ENCODE assay signal across 19 mouse cellular contexts in the genomic region with DNA sequence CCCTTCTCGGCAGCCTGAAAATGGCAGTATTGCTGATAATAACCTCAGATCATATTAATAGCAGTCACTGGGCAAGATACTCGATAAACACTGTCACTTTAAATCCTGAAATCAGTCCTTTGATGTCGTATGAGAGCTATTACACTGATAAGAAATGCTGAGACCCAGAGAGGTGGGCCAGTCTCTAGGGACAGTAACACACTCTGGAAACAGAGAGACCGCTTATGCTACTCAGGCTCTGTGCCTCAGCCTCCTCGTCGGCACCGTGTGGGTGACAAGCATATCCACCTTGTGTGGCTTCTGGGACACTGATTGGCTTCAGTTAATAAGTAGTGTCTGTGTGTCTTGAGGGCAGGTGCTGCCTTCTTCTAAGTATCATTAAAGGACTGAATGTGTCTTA. TPM values are rescaled to one million over a fixed set of nuclear protein-coding genes. Genes with fewer than 3 reads are reported as not detected.
DNase-seq lines count a peak whose midpoint lies in the region; ATAC-seq and TF ChIP-seq lines count a peak whose summit lies in the region.
"Had no signal": no experiment of that assay in that cellular context is flagged by ENCODE, and none has a peak within 500 bp of the region (broad histone marks: within the 10 kb centered on the region; RNA-seq: fewer than 3 reads in every experiment).

No protein-coding gene starts in this region.

- peaks cover 59% of the 10 kb centered on the region for H3K27me3 ChIP-seq in kidney, embryonic 15.5 days
- H3K27me3 ChIP-seq in forebrain, embryonic 15.5 days = no peaks in the 10 kb centered on the region
- peaks cover 8% of the 10 kb centered on the region; the same call in 1 of the 2 replicates for H3K27me3 ChIP-seq in hindbrain, embryonic 16.5 days (replicated peaks; ENCODE audit: control insufficient read depth, insufficient read depth, low read length)
- no peaks in the 10 kb centered on the region for H3K27me3 ChIP-seq in midbrain, postnatal 0 days (ENCODE audit: insufficient read depth, low read length)
- peaks cover 58% of the 10 kb centered on the region for H3K27me3 ChIP-seq in heart, embryonic 10.5 days (ENCODE audit: insufficient read depth, poor library complexity, severe bottlenecking)

- TF ChIP-seq CTCF in midbrain, postnatal 0 days (IDR thresholded peaks at IDR 0.05) = no peak

- H3K36me3 ChIP-seq in kidney, embryonic 15.5 days = no peaks in the 10 kb centered on the region
- H3K36me3 ChIP-seq in forebrain, embryonic 15.5 days = no peaks in the 10 kb centered on the region
- no peaks in the 10 kb centered on the region for H3K36me3 ChIP-seq in hindbrain, embryonic 16.5 days (ENCODE audit: control insufficient read depth, insufficient read depth, low read length)
- no peaks in the 10 kb centered on the region for H3K36me3 ChIP-seq in midbrain, postnatal 0 days (ENCODE audit: insufficient read depth, low read length)
- no peaks in the 10 kb centered on the region for H3K36me3 ChIP-seq in heart, embryonic 10.5 days
- H3K36me3 ChIP-seq: embryonic facial prominence, embryonic 12.5 days had no signal

- H3K9ac ChIP-seq in kidney, embryonic 15.5 days = no peak overlapping the region
- H3K9ac ChIP-seq in forebrain, embryonic 15.5 days (replicated peaks) = no peak overlapping the region
- no peak overlapping the region for H3K9ac ChIP-seq in hindbrain, embryonic 16.5 days (ENCODE audit: low read depth, low read length)
- 0 out of 2 replicates have a peak overlapping the region, but pooled peaks have one; percentile 13 for H3K9ac ChIP-seq in midbrain, postnatal 0 days (replicated peaks; ENCODE audit: low read length, poor library complexity, severe bottlenecking)
- H3K9ac ChIP-seq: embryonic facial prominence, embryonic 12.5 days; liver, embryonic 14.5 days had no signal

- 17% methylated on average over 7 of the region's 7 CpGs for WGBS in kidney, embryonic 15.5 days
- 8% methylated on average over 7 of the region's 7 CpGs for WGBS in forebrain, embryonic 15.5 days
- 11% methylated on average over 7 of the region's 7 CpGs for WGBS in hindbrain, embryonic 16.5 days
- 10% methylated on average over 7 of the region's 7 CpGs for WGBS in midbrain, postnatal 0 days
- WGBS in heart, embryonic 10.5 days = 29% methylated on average over 7 of the region's 7 CpGs

- H3K4me1 ChIP-seq in kidney, embryonic 15.5 days = peaks cover 14% of the 10 kb centered on the region
- peaks cover 35% of the 10 kb centered on the region for H3K4me1 ChIP-seq in forebrain, embryonic 15.5 days
- peaks cover 11% of the 10 kb centered on the region for H3K4me1 ChIP-seq in hindbrain, embryonic 16.5 days (ENCODE audit: control insufficient read depth, insufficient read depth, low read depth, low read length)
- H3K4me1 ChIP-seq in midbrain, postnatal 0 days (ENCODE audit: insufficient read depth, low read length) = no peaks in the 10 kb centered on the region
- 0 out of 2 replicates have a peak, but pooled peaks cover 8% of the 10 kb centered on the region for H3K4me1 ChIP-seq in heart, embryonic 10.5 days

- no peak for ATAC-seq in kidney, embryonic 15.5 days (replicated peaks; ENCODE audit: low FRiP score)
- ATAC-seq in forebrain, embryonic 15.5 days (replicated peaks) = no peak
- ATAC-seq in hindbrain, embryonic 16.5 days = no peak
- no peak for ATAC-seq in midbrain, postnatal 0 days (ENCODE audit: low FRiP score)
- ATAC-seq: intestine, postnatal 0 days had no signal

- H3K4me3 ChIP-seq in kidney, embryonic 15.5 days (replicated peaks) = no peak overlapping the region
- H3K4me3 ChIP-seq in forebrain, embryonic 15.5 days = no peak overlapping the region
- peak overlapping the region; percentile 13 for H3K4me3 ChIP-seq in hindbrain, embryonic 16.5 days (ENCODE audit: low read length)
- 0 out of 2 replicates have a peak overlapping the region, but pooled peaks have one; percentile 12 for H3K4me3 ChIP-seq in midbrain, postnatal 0 days (ENCODE audit: low read depth, low read length)
- no peak overlapping the region for H3K4me3 ChIP-seq in heart, embryonic 10.5 days
- H3K4me3 ChIP-seq: embryonic facial prominence, embryonic 12.5 days had no signal

- H3K27ac ChIP-seq in kidney, embryonic 15.5 days = no peak overlapping the region
- H3K27ac ChIP-seq in forebrain, embryonic 15.5 days (replicated peaks) = peak overlapping the region; percentile 71
- peak overlapping the region; percentile 56 for H3K27ac ChIP-seq in hindbrain, embryonic 16.5 days (ENCODE audit: low read depth, low read length)
- H3K27ac ChIP-seq in midbrain, postnatal 0 days (ENCODE audit: low read depth, low read length) = no peak overlapping the region
- H3K27ac ChIP-seq in heart, embryonic 10.5 days = no peak overlapping the region
- H3K27ac ChIP-seq: embryonic facial prominence, embryonic 12.5 days; liver, embryonic 14.5 days had no signal

- H3K4me2 ChIP-seq in kidney, embryonic 15.5 days = peak overlapping the region; percentile 39
- H3K4me2 ChIP-seq in forebrain, embryonic 15.5 days (replicated peaks) = peak overlapping the region; percentile 7
- H3K4me2 ChIP-seq in hindbrain, embryonic 16.5 days (ENCODE audit: low read length) = peak overlapping the region; percentile 44
- peak overlapping the region; percentile 43 for H3K4me2 ChIP-seq in midbrain, postnatal 0 days (ENCODE audit: low read depth, low read length, poor library complexity, severe bottlenecking)
- H3K4me2 ChIP-seq: embryonic facial prominence, embryonic 12.5 days had no signal

- no peaks in the 10 kb centered on the region for H3K9me3 ChIP-seq in kidney, embryonic 15.5 days (replicated peaks)
- no peaks in the 10 kb centered on the region for H3K9me3 ChIP-seq in forebrain, embryonic 15.5 days
- H3K9me3 ChIP-seq in hindbrain, embryonic 16.5 days (ENCODE audit: control insufficient read depth, low read length) = no peaks in the 10 kb centered on the region
- no peaks in the 10 kb centered on the region for H3K9me3 ChIP-seq in midbrain, postnatal 0 days (ENCODE audit: low read length)
- no peaks in the 10 kb centered on the region for H3K9me3 ChIP-seq in heart, embryonic 10.5 days
- H3K9me3 ChIP-seq: embryonic facial prominence, embryonic 12.5 days had no signal

- no peak for DNase-seq in kidney, adult 11 months
- peak; percentile 15 for DNase-seq in midbrain, postnatal 0 days (ENCODE audit: low spot score)
- no peak for DNase-seq in embryo, embryonic 10 days (ENCODE audit: low spot score)
- no peak for DNase-seq in heart, embryonic 10.5 days (ENCODE audit: low spot score)
- no peak for DNase-seq in layer of hippocampus, postnatal 36 days
- DNase-seq: heart, postnatal 10 days; thymus, postnatal 36 days had no signal

RNA-seq across cellular contexts. Expression of a gene that starts 15.0 kb away (rescaled TPM):
- polyA plus RNA-seq in kidney, embryonic 15.5 days (2015; fragmentation: Nextera tagmentation; extraction: Ambion mirVana) = 0.12 and 0.14 TPM in 2 replicates
- polyA plus RNA-seq in forebrain, embryonic 15.5 days (2015; fragmentation: Nextera tagmentation; extraction: Ambion mirVana) = 7.1 and 7.4 TPM in 2 replicates
- 10.4 and 15.0 TPM in 2 replicates for polyA plus RNA-seq in hindbrain, embryonic 16.5 days (2015; fragmentation: Nextera tagmentation; extraction: Ambion mirVana)
- total RNA-seq in midbrain, postnatal 0 days (2014; rRNA removed) = 53.9 and 63.6 TPM in 2 replicates
- 14.3 and 14.4 TPM in 2 replicates for polyA plus RNA-seq in midbrain, postnatal 0 days (2015; fragmentation: Nextera tagmentation; extraction: Ambion mirVana)
- not detected in 2 replicates for polyA plus RNA-seq in heart, embryonic 10.5 days (2016; fragmentation: Nextera tagmentation; extraction: Ambion mirVana)
- total RNA-seq in layer of hippocampus, postnatal 36 days (2021) = 10 to 100 TPM; 65.9 to 69.9 TPM
- total RNA-seq: adrenal gland, postnatal 36 days; gastrocnemius, adult 8-10 months; heart, adult 8-10 months; heart, postnatal 10 days; megakaryocyte-erythroid progenitor cell, adult 5-6 weeks; neutrophil, adult 5-6 weeks had no signal
- polyA plus RNA-seq: embryonic facial prominence, embryonic 12.5 days; intestine, postnatal 0 days; limb, embryonic 11.5 days had no signal

RNA-seq across cellular contexts. Expression of a gene that starts 29.1 kb away (rescaled TPM):
- polyA plus RNA-seq in kidney, embryonic 15.5 days (2015; fragmentation: Nextera tagmentation; extraction: Ambion mirVana) = 10.9 and 12.3 TPM in 2 replicates
- 13.4 and 14.7 TPM in 2 replicates for polyA plus RNA-seq in forebrain, embryonic 15.5 days (2015; fragmentation: Nextera tagmentation; extraction: Ambion mirVana)
- polyA plus RNA-seq in hindbrain, embryonic 16.5 days (2015; fragmentation: Nextera tagmentation; extraction: Ambion mirVana) = 6.2 and 12.0 TPM in 2 replicates
- 18.5 and 25.4 TPM in 2 replicates for total RNA-seq in midbrain, postnatal 0 days (2014; rRNA removed)
- 8.8 and 10.6 TPM in 2 replicates for polyA plus RNA-seq in midbrain, postnatal 0 days (2015; fragmentation: Nextera tagmentation; extraction: Ambion mirVana)
- 8.5 and 12.7 TPM in 2 replicates for polyA plus RNA-seq in heart, embryonic 10.5 days (2016; fragmentation: Nextera tagmentation; extraction: Ambion mirVana)
- total RNA-seq in layer of hippocampus, postnatal 36 days (2021) = 10 to 100 TPM in 1 of 2 experiments, 1 to 10 TPM in 1; 9.9 to 13.1 TPM

Comparison
In these comparisons a context has a peak if more than half of its experiments do, and no peak if none do; other contexts are left out.
1. H3K27ac ChIP-seq: peak in forebrain, embryonic 15.5 days (single experiment) and hindbrain, embryonic 16.5 days (single experiment); none in kidney, embryonic 15.5 days (single experiment), midbrain, postnatal 0 days (single experiment) and heart, embryonic 10.5 days (single experiment).
2. H3K4me3 ChIP-seq: peak in hindbrain, embryonic 16.5 days (single experiment) and midbrain, postnatal 0 days (single experiment); none in kidney, embryonic 15.5 days (single experiment), forebrain, embryonic 15.5 days (single experiment) and heart, embryonic 10.5 days (single experiment).
3. Peak in every context shown above with its lines, with median percentiles within 50 percentile points of each other: H3K4me2 ChIP-seq.